Mouse (Mus musculus): ENCODE data around the gene Arhgap4. TPM values are rescaled to one million over a fixed set of nuclear protein-coding genes. Genes with fewer than 3 reads are reported as not detected.

The Arhgap4 gene
- polyA plus RNA-seq, 1 experiment from 2014 or later, result 2.1 TPM

GRCm38 (mm10) chrX:73922550-73922882 is 846 bp upstream of the Arhgap4 start:
- H3K4me1 ChIP-seq (ENCODE audit: control insufficient read depth, insufficient read depth, low read length), result no peaks in the 10 kb centered on the region; the same call in 1 of the 2 replicates
- 78% methylated on average over 8 of the region's 8 CpGs for WGBS
- H3K4me2 ChIP-seq, result peak overlapping the region; percentile 62
- DNase-seq (ENCODE audit: low spot score, missing footprints) (no peak), ATAC-seq (ENCODE audit: low FRiP score) (no peak)
- H3K27me3 ChIP-seq (ENCODE audit: control insufficient read depth, insufficient read depth, low read length), result no peaks in the 10 kb centered on the region
- H3K36me3 ChIP-seq (ENCODE audit: control insufficient read depth, insufficient read depth, low read length), result no peaks in the 10 kb centered on the region; the same call in none of the 2 replicates
- H3K27ac ChIP-seq (ENCODE audit: low read depth, low read length), result no peak overlapping the region
- peak overlapping the region; percentile 53; the same call in 1 of the 2 replicates for H3K9ac ChIP-seq (ENCODE audit: low read length)
- no peaks in the 10 kb centered on the region for H3K9me3 ChIP-seq (ENCODE audit: control insufficient read depth, low read length)
- peak overlapping the region; percentile 52 for H3K4me3 ChIP-seq (ENCODE audit: low read depth, low read length)

DNA sequence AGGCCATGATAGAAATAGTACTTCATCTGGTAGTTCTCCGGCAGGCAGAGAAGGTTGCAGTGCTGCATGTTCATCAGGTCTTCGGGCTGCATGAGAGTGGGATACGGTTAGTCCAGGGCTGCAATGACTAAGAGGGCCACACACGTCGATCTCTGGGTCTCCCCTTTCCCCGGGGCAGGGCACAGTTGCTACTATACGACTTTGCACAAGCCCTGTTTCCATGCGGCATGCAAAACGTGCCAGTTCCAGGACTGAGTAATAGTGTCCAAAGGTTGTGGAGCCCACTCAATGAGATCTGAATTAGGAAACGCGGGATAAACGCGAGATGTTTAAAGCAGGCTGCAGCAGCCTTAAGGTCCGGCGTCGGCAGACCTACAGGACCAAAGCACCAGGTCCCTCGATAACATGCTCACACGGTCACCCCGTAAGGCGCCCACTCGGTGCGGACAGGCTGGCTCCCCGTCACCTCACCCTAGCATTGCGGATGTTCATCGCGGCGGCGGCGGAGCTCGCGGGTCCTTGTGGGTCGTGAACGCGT is 316 bp downstream of the Arhgap4 start:
- WGBS, result 11% methylated on average over 34 of the region's 34 CpGs
- Histone ChIP-seq H3K9me3 (ENCODE audit: control insufficient read depth, low read length) (no peaks in the 10 kb centered on the region), H3K4me1 (ENCODE audit: control insufficient read depth, insufficient read depth, low read length) (no peaks in the 10 kb centered on the region; the same call in 1 of the 2 replicates), H3K27ac (ENCODE audit: low read depth, low read length) (peak overlapping the region; percentile 59), H3K9ac (ENCODE audit: low read length) (peak overlapping the region; percentile 72), H3K27me3 (ENCODE audit: control insufficient read depth, insufficient read depth, low read length) (no peaks in the 10 kb centered on the region), H3K4me3 (ENCODE audit: low read depth, low read length) (peak overlapping the region; percentile 52), H3K36me3 (ENCODE audit: control insufficient read depth, insufficient read depth, low read length) (no peaks in the 10 kb centered on the region; the same call in none of the 2 replicates), H3K4me2 (peak overlapping the region; percentile 64)
- no peak for DNase-seq (ENCODE audit: low spot score, missing footprints)
- peak; percentile 45 for ATAC-seq (ENCODE audit: low FRiP score)

DNA sequence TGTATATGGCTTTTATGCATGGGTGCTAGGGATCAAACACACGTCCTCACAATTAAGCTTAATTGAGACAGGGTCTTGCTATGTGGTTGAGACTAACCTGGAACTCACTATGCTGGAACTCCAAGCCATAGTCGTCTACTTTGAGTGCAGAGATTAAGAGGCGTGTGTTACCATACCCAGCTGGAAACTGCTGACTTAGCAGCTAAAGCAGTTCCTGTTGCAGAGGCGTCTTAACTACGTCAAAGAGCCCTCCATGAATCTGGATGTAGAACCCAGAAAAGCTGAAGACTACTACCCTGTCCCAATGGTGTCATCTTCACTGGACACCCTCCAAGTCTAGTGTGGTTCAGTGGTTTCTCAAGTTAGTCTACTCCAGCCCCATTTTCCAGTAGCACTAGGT is 3.0 kb downstream of the Arhgap4 start:
- H3K27me3 ChIP-seq (ENCODE audit: control insufficient read depth, insufficient read depth, low read length), result no peaks in the 10 kb centered on the region
- no peak overlapping the region for H3K4me2 ChIP-seq
- no peak for DNase-seq (ENCODE audit: low spot score, missing footprints)
- H3K9ac ChIP-seq (ENCODE audit: low read length), result no peak overlapping the region
- H3K9me3 ChIP-seq (ENCODE audit: control insufficient read depth, low read length), result no peaks in the 10 kb centered on the region
- H3K27ac ChIP-seq (ENCODE audit: low read depth, low read length), result no peak overlapping the region
- WGBS, result 84% methylated on average over 5 of the region's 5 CpGs
- no peak overlapping the region for H3K4me3 ChIP-seq (ENCODE audit: low read depth, low read length)
- no peaks in the 10 kb centered on the region; the same call in none of the 2 replicates for H3K36me3 ChIP-seq (ENCODE audit: control insufficient read depth, insufficient read depth, low read length)
- no peaks in the 10 kb centered on the region; the same call in 1 of the 2 replicates for H3K4me1 ChIP-seq (ENCODE audit: control insufficient read depth, insufficient read depth, low read length)
- ATAC-seq (ENCODE audit: low FRiP score), result no peak

DNA sequence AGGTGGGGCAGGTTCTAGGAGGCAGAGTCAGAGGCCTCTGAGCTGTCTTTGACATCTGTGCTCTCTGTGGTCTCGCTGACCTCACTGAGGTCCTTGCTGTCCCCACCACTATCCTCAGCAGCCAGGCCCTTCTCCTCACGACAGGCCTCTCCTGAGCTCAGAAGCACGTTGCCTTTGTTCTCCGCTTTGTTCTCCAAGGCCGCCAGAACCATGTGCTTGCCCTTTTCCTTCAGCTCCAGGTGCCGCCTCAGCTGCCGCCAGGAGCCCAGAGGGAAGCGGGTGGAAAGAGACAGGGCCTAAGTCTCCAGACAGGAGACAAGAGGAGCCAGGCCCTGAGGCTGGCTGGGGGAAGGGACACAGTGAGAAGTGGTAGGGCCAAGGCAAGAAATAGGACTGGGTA is 4.7 kb downstream of the Arhgap4 start:
- H3K9ac ChIP-seq (ENCODE audit: low read length), result no peak overlapping the region
- no peaks in the 10 kb centered on the region for H3K9me3 ChIP-seq (ENCODE audit: control insufficient read depth, low read length)
- H3K27ac ChIP-seq (ENCODE audit: low read depth, low read length), result no peak overlapping the region
- no peaks in the 10 kb centered on the region; the same call in none of the 2 replicates for H3K36me3 ChIP-seq (ENCODE audit: control insufficient read depth, insufficient read depth, low read length)
- no peak for ATAC-seq (ENCODE audit: low FRiP score)
- WGBS, result 80% methylated on average over 8 of the region's 8 CpGs
- no peak overlapping the region for H3K4me2 ChIP-seq
- no peak for DNase-seq (ENCODE audit: low spot score, missing footprints)
- H3K27me3 ChIP-seq (ENCODE audit: control insufficient read depth, insufficient read depth, low read length), result no peaks in the 10 kb centered on the region
- H3K4me1 ChIP-seq (ENCODE audit: control insufficient read depth, insufficient read depth, low read length), result no peaks in the 10 kb centered on the region; the same call in 1 of the 2 replicates
- no peak overlapping the region for H3K4me3 ChIP-seq (ENCODE audit: low read depth, low read length)

GRCm38 (mm10) chrX:73914827-73915703 is 6.6 kb downstream of the Arhgap4 start:
- DNase-seq (ENCODE audit: low spot score, missing footprints) (peak; percentile 92), ATAC-seq (ENCODE audit: low FRiP score) (peak; percentile 97)
- Histone ChIP-seq H3K36me3 (ENCODE audit: control insufficient read depth, insufficient read depth, low read length) (no peaks in the 10 kb centered on the region; the same call in none of the 2 replicates), H3K4me2 (peak overlapping the region; percentile 27), H3K27ac (ENCODE audit: low read depth, low read length) (peak overlapping the region; percentile 48), H3K9ac (ENCODE audit: low read length) (no peak overlapping the region; the same call in 1 of the 2 replicates), H3K27me3 (ENCODE audit: control insufficient read depth, insufficient read depth, low read length) (no peaks in the 10 kb centered on the region), H3K4me1 (ENCODE audit: control insufficient read depth, insufficient read depth, low read length) (no peaks in the 10 kb centered on the region), H3K4me3 (ENCODE audit: low read depth, low read length) (peak overlapping the region; percentile 1; the same call in 1 of the 2 replicates), H3K9me3 (ENCODE audit: control insufficient read depth, low read length) (no peaks in the 10 kb centered on the region)
- 25% methylated on average over 31 of the region's 31 CpGs for WGBS

DNA sequence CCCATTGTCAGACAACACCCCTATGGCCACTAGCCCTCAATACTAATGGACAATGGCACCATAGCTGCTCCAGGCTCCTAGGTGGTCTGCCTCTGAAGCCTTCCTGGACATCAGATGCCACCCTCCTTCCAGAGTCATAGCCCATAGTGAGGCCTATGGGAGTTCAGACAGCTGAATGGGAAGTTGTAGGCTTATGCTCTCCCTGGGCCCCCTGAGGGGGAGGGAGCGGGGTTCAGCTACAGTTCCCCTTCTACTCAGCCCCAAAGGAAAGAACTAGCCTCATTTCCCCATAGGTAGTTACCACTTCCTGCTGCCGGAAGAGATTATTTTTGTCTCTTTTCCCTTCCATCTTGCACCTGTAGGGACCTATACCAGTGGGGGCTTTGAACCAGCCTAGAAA is 10.1 kb downstream of the Arhgap4 start:
- no peak for DNase-seq (ENCODE audit: low spot score, missing footprints)
- Histone ChIP-seq H3K4me2 (no peak overlapping the region), H3K27me3 (ENCODE audit: control insufficient read depth, insufficient read depth, low read length) (no peaks in the 10 kb centered on the region), H3K36me3 (ENCODE audit: control insufficient read depth, insufficient read depth, low read length) (no peaks in the 10 kb centered on the region), H3K9ac (ENCODE audit: low read length) (no peak overlapping the region), H3K4me3 (ENCODE audit: low read depth, low read length) (no peak overlapping the region), H3K9me3 (ENCODE audit: control insufficient read depth, low read length) (no peaks in the 10 kb centered on the region), H3K4me1 (ENCODE audit: control insufficient read depth, insufficient read depth, low read length) (no peaks in the 10 kb centered on the region), H3K27ac (ENCODE audit: low read depth, low read length) (no peak overlapping the region)
- WGBS, result 85% methylated on average over 2 of the region's 2 CpGs
- no peak for ATAC-seq (ENCODE audit: low FRiP score)

DNA sequence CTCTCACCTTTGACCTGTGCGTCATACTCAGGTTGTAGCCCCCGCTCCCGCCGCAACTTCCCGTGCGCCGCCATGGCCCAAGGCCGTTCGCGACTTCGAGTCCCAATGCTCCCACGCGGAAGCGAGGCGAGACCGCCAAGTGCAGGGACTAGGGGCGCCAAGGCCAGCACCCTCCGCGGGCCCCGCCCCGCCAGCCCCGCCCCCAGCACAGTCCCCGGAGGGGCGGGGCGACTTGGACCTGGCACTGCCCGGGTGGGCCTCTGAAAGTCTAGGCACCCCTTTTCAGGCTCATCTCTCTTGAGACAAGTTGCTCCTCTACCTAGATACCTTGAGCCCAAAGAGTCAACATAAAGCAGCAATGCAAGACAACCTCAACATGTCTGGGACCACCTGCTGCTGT is 10.5 kb downstream of the Arhgap4 start:
- no peak for DNase-seq (ENCODE audit: low spot score, missing footprints)
- no peaks in the 10 kb centered on the region for H3K4me1 ChIP-seq (ENCODE audit: control insufficient read depth, insufficient read depth, low read length)
- H3K27ac ChIP-seq (ENCODE audit: low read depth, low read length), result no peak overlapping the region
- 22% methylated on average over 20 of the region's 26 CpGs for WGBS
- H3K4me3 ChIP-seq (ENCODE audit: low read depth, low read length), result no peak overlapping the region
- H3K36me3 ChIP-seq (ENCODE audit: control insufficient read depth, insufficient read depth, low read length), result no peaks in the 10 kb centered on the region
- H3K9me3 ChIP-seq (ENCODE audit: control insufficient read depth, low read length), result no peaks in the 10 kb centered on the region
- H3K27me3 ChIP-seq (ENCODE audit: control insufficient read depth, insufficient read depth, low read length), result no peaks in the 10 kb centered on the region
- ATAC-seq (ENCODE audit: low FRiP score), result no peak
- no peak overlapping the region for H3K9ac ChIP-seq (ENCODE audit: low read length)
- H3K4me2 ChIP-seq, result peak overlapping the region; percentile 30; the same call in 1 of the 2 replicates

DNA sequence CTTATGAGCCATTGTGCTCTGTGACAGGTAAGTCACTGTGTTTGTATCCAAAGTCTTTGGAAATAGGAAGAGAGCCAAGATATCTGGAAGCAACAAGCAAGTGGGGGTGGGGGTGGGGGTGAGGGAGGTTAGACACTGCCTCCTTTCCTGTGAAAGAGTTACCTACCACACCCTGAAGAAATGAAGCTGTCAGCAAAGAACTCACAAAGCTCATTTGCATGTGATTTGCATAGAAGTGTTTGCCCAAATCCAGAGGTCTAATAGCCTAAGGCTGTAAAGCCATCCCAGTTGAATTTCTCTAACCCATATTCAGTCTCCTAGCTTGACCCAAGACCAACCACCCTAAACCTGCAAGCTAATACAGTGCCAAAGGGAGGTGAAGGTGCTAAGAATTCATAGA is 11.2 kb downstream of the Arhgap4 start:
- Histone ChIP-seq H3K9ac (ENCODE audit: low read length) (no peak overlapping the region), H3K27me3 (ENCODE audit: control insufficient read depth, insufficient read depth, low read length) (no peaks in the 10 kb centered on the region), H3K4me1 (ENCODE audit: control insufficient read depth, insufficient read depth, low read length) (no peaks in the 10 kb centered on the region), H3K27ac (ENCODE audit: low read depth, low read length) (no peak overlapping the region), H3K4me3 (ENCODE audit: low read depth, low read length) (no peak overlapping the region), H3K9me3 (ENCODE audit: control insufficient read depth, low read length) (no peaks in the 10 kb centered on the region), H3K36me3 (ENCODE audit: control insufficient read depth, insufficient read depth, low read length) (no peaks in the 10 kb centered on the region), H3K4me2 (no peak overlapping the region)
- no peak for ATAC-seq (ENCODE audit: low FRiP score)
- no peak for DNase-seq (ENCODE audit: low spot score, missing footprints)

GRCm38 (mm10) chrX:73910049-73910448 is 11.6 kb downstream of the Arhgap4 start:
- Histone ChIP-seq H3K27me3 (ENCODE audit: control insufficient read depth, insufficient read depth, low read length) (no peaks in the 10 kb centered on the region), H3K27ac (ENCODE audit: low read depth, low read length) (no peak overlapping the region), H3K4me1 (ENCODE audit: control insufficient read depth, insufficient read depth, low read length) (no peaks in the 10 kb centered on the region), H3K36me3 (ENCODE audit: control insufficient read depth, insufficient read depth, low read length) (no peaks in the 10 kb centered on the region), H3K9me3 (ENCODE audit: control insufficient read depth, low read length) (no peaks in the 10 kb centered on the region), H3K4me3 (ENCODE audit: low read depth, low read length) (no peak overlapping the region), H3K9ac (ENCODE audit: low read length) (no peak overlapping the region), H3K4me2 (no peak overlapping the region)
- 90% methylated on average over 1 of the region's 1 CpGs for WGBS
- ATAC-seq (ENCODE audit: low FRiP score), result no peak
- no peak for DNase-seq (ENCODE audit: low spot score, missing footprints)
